Mouse (Mus musculus): Measurements from ENCODE around the gene Hhat.

Hhat gene

GRCm38 (mm10) chr1:192770495-192771331 is at the start of gene Hhat:
Gene Hhat, minus strand, starts transcription at chr1:192771223.
- peak; percentile 81 for DNase-seq

- no peak for DNase-seq
Observed at GRCm38 (mm10) chr1:192818334-192818733, 47.3 kb upstream of the Hhat start.

- no peak for DNase-seq
Observed at GRCm38 (mm10) chr1:192815789-192816188, 44.8 kb upstream of the Hhat start.

GRCm38 (mm10) chr1:192814700-192815099 is 43.7 kb upstream of the Hhat start:
- no peak for DNase-seq

GRCm38 (mm10) chr1:192812758-192813157 is 41.7 kb upstream of the Hhat start:
- DNase-seq: no peak

- DNase-seq: no peak
Observed at GRCm38 (mm10) chr1:192812290-192812689, 41.3 kb upstream of the Hhat start.

- DNase-seq: peak; percentile 29
Observed at GRCm38 (mm10) chr1:192806168-192807157, 35.4 kb upstream of the Hhat start.

GRCm38 (mm10) chr1:192800338-192800737 is 29.3 kb upstream of the Hhat start:
- DNase-seq: no peak

GRCm38 (mm10) chr1:192799165-192799991 is 28.4 kb upstream of the Hhat start:
- peak; percentile 33 for DNase-seq

- DNase-seq: peak; percentile 64
Observed at GRCm38 (mm10) chr1:192798212-192799164, 27.5 kb upstream of the Hhat start.

- DNase-seq: no peak
Observed at GRCm38 (mm10) chr1:192797011-192797274, 25.9 kb upstream of the Hhat start.

GRCm38 (mm10) chr1:192796201-192797010 is 25.4 kb upstream of the Hhat start:
- DNase-seq: peak; percentile 41

GRCm38 (mm10) chr1:192794957-192795745 is 24.1 kb upstream of the Hhat start:
- DNase-seq: peak; percentile 19

GRCm38 (mm10) chr1:192791897-192792361 is 20.9 kb upstream of the Hhat start:
- DNase-seq: no peak

- peak; percentile 48 for DNase-seq
Observed at GRCm38 (mm10) chr1:192790442-192790841, 19.4 kb upstream of the Hhat start.

- peak; percentile 85 for DNase-seq
Observed at GRCm38 (mm10) chr1:192789828-192790227, 18.8 kb upstream of the Hhat start.

- peak; percentile 89 for DNase-seq
Observed at GRCm38 (mm10) chr1:192789111-192789522, 18.1 kb upstream of the Hhat start.

- no peak for DNase-seq
Observed at GRCm38 (mm10) chr1:192786194-192786593, 15.2 kb upstream of the Hhat start.

Data from lung, postnatal 10 days (tissue).